Mouse (Mus musculus) E14TG2a.4 (cell line): Measurements from ENCODE around the gene Sdk1.

Experiments used
- H3K27me3 ChIP-seq: 2 replicates; pipeline ENCODE4 v1.6.1; 2014; ENCODE audit warnings: low read length, control low read depth; ENCODE audit not compliant: insufficient read depth
- H3K36me3 ChIP-seq: 2 replicates; pipeline ENCODE4 v1.6.1; 2014; ENCODE audit warnings: low read length, control low read depth; ENCODE audit not compliant: insufficient read depth
- H3K4me1 ChIP-seq: replicated peaks from 2 replicates; pipeline ENCODE4 v1.6.1; 2014; ENCODE audit warnings: low read depth, low read length, control low read depth
- H3K4me3 ChIP-seq: replicated peaks from 2 replicates; pipeline ENCODE4 v1.5.1; 2014; ENCODE audit warnings: mild to moderate bottlenecking, low read length
- H3K9me3 ChIP-seq: 2 replicates; pipeline ENCODE4 v1.6.1; 2014; ENCODE audit warnings: low read length, control low read depth
- CTCF ChIP-seq: conservative IDR thresholded peaks from 2 replicates; pipeline ENCODE4 v1.5.1; 2014; ENCODE audit warnings: low read length
- NANOG ChIP-seq: IDR thresholded peaks from 2 replicates; pipeline ENCODE4 v1.6.1; 2014; ENCODE audit warnings: borderline replicate concordance, low read length, mixed read lengths
- POU5F1 ChIP-seq: IDR thresholded peaks from 2 replicates; pipeline ENCODE4 v1.6.1; 2014; ENCODE audit warnings: low read length, borderline replicate concordance

The Sdk1 gene

DNA sequence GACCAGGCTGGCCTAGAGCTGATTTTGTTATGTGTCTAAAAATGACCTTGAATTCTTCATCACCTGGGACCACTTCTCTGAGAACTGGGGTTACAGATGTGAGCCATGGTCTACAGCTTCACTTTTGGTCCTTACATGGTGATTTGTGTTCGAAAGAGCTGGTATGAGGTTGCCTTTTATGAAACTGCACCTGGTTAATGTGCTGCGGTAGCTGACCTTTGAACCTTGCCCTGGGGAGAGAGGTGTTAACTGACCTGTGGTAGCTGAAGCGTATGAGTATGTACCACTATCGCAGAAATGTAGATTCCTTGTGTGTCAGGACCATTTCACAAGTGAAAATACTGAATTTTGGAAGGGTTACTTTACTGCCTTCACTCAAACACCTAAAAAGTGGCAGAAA is 149.3 kb downstream of the Sdk1 start:
- TF ChIP-seq POU5F1 (no peak), CTCF (no peak), NANOG (no peak)
- Histone ChIP-seq H3K4me3 (no peak overlapping the region), H3K9me3 (peaks cover 2% of the 10 kb centered on the region; the same call in 1 of the 2 replicates), H3K27me3 (no peaks in the 10 kb centered on the region), H3K4me1 (peaks cover 26% of the 10 kb centered on the region), H3K36me3 (no peaks in the 10 kb centered on the region)

DNA sequence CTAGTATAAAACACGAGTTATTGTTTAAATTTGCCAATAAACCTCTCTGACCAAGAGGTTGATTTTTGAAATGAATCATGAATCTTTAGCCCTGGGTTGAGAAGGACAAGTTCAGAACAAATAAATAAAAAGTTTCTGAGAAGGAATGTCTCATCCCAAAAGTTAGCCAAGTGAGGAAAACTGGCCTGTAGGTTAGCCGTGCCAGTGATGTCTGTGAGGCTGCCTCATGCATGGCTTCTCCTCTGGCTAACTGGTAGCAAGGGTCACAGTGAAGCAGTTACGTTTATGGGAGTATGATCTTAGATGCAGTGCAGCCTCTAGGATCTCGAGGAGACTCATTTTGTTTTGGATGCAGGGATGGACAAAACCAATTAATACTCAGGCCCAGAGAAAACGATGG is 149.9 kb downstream of the Sdk1 start:
- no peaks in the 10 kb centered on the region for H3K36me3 ChIP-seq
- H3K27me3 ChIP-seq = no peaks in the 10 kb centered on the region
- H3K9me3 ChIP-seq = peaks cover 6% of the 10 kb centered on the region; the same call in 1 of the 2 replicates
- no peak overlapping the region for H3K4me3 ChIP-seq
- TF ChIP-seq POU5F1 = no peak
- TF ChIP-seq CTCF = no peak
- no peak for TF ChIP-seq NANOG
- H3K4me1 ChIP-seq = peaks cover 26% of the 10 kb centered on the region

DNA sequence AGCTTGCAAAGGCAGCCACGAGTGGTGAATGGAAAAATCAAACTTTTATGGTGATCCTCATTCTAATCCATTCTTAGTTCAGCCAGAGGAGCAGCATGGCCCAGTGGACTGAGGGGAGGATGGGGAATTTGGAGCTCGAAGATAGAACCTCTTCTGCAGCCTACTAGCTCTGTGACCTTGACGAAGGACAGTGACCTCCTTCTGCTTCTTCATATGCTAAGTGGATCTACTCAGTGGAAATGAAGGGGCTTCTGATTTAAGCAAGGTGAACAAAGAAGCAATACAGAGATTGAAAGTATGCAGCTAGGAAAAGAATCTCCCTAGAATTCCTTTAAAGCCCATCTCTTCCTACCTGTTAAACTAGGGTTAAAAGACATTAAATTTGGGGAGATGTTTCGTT is 152.6 kb downstream of the Sdk1 start:
- TF ChIP-seq CTCF = no peak
- TF ChIP-seq NANOG = peak; percentile 20; the same call in 1 of the 2 replicates
- no peak for TF ChIP-seq POU5F1
- Histone ChIP-seq H3K36me3 (no peaks in the 10 kb centered on the region), H3K9me3 (peaks cover 6% of the 10 kb centered on the region; the same call in 1 of the 2 replicates), H3K27me3 (no peaks in the 10 kb centered on the region), H3K4me3 (no peak overlapping the region), H3K4me1 (peaks cover 22% of the 10 kb centered on the region)

DNA sequence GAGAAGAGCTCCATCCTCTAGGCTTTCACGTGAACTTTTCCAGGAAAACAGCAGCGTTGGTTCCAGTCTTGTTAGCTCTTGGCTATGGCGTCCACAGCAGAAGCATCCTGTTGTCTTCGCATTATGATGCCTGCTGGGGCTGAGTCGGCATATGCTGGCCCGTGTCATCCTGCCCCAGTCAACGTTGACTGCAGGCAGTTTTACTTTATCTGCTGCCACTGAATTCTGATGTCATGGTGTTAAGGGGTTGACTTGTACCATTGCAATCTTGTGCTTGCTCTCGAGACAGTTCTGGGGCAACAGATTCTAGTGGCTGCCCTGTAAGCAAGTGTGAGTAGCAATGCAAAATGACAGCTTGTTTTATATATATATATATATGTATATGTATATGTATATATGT is 153.3 kb downstream of the Sdk1 start:
- H3K36me3 ChIP-seq = no peaks in the 10 kb centered on the region
- no peak for TF ChIP-seq POU5F1
- no peak for TF ChIP-seq CTCF
- TF ChIP-seq NANOG = no peak
- H3K27me3 ChIP-seq = no peaks in the 10 kb centered on the region
- H3K4me3 ChIP-seq = no peak overlapping the region
- peaks cover 17% of the 10 kb centered on the region for H3K4me1 ChIP-seq
- peaks cover 6% of the 10 kb centered on the region; the same call in 1 of the 2 replicates for H3K9me3 ChIP-seq

DNA sequence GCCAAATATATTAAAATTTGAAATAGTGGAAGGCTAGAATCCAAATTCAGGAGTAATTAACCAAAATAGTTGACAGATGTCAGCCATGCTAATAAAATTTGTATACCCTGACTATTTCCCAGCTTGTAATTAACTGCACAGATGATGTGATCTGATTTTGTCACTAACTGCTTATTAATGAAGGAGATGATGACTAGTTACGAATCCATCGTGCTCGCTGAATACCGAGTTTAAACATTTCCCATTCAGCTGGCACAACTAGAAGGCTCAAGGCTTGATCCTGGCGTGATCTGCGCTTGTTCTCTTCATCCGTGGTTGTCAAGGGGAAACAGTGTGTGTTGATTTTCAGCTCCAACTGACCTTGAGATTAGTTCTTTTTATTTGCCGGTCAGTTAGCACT is 162.5 kb downstream of the Sdk1 start:
- TF ChIP-seq CTCF (no peak), NANOG (no peak), POU5F1 (no peak)
- Histone ChIP-seq H3K9me3 (no peaks in the 10 kb centered on the region), H3K27me3 (no peaks in the 10 kb centered on the region), H3K4me1 (peaks cover 11% of the 10 kb centered on the region), H3K36me3 (no peaks in the 10 kb centered on the region), H3K4me3 (no peak overlapping the region)

DNA sequence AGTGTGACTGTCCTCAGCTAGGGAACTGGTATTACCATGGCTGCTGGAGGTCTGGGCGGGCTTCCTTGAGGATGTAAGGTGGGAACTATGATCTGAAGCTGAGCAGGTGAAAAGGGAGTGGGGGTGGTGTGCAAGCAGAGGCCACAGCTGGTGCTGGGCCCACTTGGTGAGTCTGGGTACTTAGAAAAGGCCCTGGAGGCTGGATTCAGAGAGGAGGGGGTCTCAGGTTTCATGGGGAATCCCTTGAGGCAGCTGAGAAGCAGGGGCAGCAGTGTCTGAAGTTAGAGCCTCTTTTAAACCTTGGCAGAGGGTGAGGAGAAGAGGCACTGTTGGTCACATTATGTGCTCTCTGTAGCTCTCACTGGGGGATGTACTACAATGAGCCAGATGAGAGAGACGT is 163.4 kb downstream of the Sdk1 start:
- no peak for TF ChIP-seq NANOG
- no peak for TF ChIP-seq POU5F1
- no peak for TF ChIP-seq CTCF
- no peaks in the 10 kb centered on the region for H3K36me3 ChIP-seq
- H3K9me3 ChIP-seq = no peaks in the 10 kb centered on the region
- no peak overlapping the region for H3K4me3 ChIP-seq
- peaks cover 11% of the 10 kb centered on the region for H3K4me1 ChIP-seq
- no peaks in the 10 kb centered on the region for H3K27me3 ChIP-seq

DNA sequence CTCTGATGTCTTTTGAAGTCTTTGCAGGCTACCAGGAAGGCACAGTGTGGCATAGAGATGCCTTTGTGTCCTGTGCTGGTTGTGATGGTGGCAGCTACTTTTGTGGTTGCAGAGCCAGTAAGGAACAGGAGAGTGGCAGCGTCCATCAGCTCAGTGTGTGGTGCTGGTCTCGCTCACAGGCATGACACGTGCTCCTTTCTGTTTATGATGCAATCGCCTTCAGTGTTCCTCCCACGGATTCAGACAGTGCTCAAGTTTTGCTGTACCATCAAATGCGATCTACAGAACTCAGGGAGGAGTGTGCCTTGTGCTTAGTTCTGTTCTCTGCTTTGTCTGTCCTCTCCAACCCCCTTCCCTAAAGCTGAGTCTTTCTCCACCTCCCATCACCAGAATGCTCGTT is 165.6 kb downstream of the Sdk1 start:
- Histone ChIP-seq H3K4me1 (peaks cover 11% of the 10 kb centered on the region), H3K36me3 (no peaks in the 10 kb centered on the region), H3K9me3 (no peaks in the 10 kb centered on the region), H3K4me3 (no peak overlapping the region), H3K27me3 (no peaks in the 10 kb centered on the region)
- no peak for TF ChIP-seq POU5F1
- no peak for TF ChIP-seq CTCF
- TF ChIP-seq NANOG = no peak

DNA sequence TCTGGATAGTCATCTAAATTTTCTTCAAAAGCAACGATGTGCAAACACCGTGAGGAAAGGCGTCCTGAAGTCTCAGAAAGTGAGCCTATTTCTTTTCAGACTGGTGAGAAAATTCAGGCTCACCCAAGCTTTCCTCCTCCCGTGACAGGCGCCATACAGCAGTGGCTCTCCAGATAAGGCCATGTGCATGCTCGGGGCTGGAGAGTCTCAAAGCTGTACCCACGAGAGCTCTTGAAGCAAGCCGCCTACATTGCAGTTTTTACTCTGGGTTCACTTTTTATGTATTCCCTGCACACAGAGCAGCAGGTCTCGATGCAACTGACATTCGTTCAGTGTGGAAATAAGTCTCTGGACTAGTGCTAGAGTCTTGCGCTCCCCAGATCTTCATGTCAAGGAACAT is 171.7 kb downstream of the Sdk1 start:
- Histone ChIP-seq H3K27me3 (no peaks in the 10 kb centered on the region), H3K9me3 (peaks cover 5% of the 10 kb centered on the region), H3K4me1 (no peaks in the 10 kb centered on the region), H3K36me3 (no peaks in the 10 kb centered on the region), H3K4me3 (no peak overlapping the region)
- TF ChIP-seq POU5F1 (no peak), NANOG (no peak), CTCF (no peak)

DNA sequence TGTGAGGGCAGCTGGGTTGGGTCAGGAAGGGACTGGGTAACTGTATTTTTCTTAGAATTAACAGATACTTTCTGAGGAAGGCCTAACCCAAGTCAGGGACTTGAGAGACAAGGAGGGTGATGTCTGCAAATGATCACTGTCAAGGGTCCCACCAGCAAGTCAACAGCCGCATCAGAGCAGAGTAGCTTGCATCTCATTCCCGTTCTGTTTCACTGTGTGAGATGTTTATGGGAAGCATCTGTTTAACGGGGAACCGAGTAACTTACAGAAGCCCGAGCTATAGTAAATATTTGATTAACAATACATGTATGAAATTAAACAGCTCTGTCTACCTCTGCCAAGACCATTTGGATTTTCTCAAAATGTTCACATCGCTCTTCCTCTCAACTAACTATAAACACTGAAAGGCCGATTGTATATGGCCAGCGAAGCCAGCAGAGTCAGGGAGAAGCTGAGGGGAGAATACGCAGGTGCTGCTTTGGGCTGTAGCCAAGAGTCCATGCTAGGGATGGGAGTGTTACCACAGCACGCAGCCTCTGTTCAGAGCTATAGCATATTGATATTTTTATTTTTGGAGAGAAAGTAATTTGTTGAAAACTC is 174.5 kb downstream of the Sdk1 start:
- TF ChIP-seq CTCF (no peak), POU5F1 (no peak), NANOG (no peak)
- Histone ChIP-seq H3K9me3 (peaks cover 5% of the 10 kb centered on the region), H3K4me3 (no peak overlapping the region), H3K36me3 (no peaks in the 10 kb centered on the region), H3K4me1 (no peaks in the 10 kb centered on the region), H3K27me3 (no peaks in the 10 kb centered on the region)
